Mouse (Mus musculus) bone marrow, adult 2 months (tissue): ENCODE measurements around the gene Nubpl. TPM values are rescaled to one million over a fixed set of nuclear protein-coding genes. Genes with fewer than 3 reads are reported as not detected.

ENCODE experiments used
- H3K27ac ChIP-seq: fragments of 200-500 bp; 2 replicates; pipeline ENCODE4 v1.5.1; 2012; ENCODE audit warnings: low read depth, mild to moderate bottlenecking, control low read depth, inconsistent platforms, low read length; ENCODE audit not compliant: control insufficient read depth, poor library complexity, insufficient read depth
- H3K4me1 ChIP-seq: fragments of 200-500 bp; 2 replicates; pipeline ENCODE4 v1.6.1; 2011; ENCODE audit warnings: low read length; ENCODE audit not compliant: control insufficient read depth, insufficient read depth
- H3K4me3 ChIP-seq: fragments of 200-500 bp; replicated peaks from 2 replicates; pipeline ENCODE3; 2011; ENCODE audit warnings: mild to moderate bottlenecking, low read depth, low read length, control low read depth; ENCODE audit not compliant: control insufficient read depth
- CTCF ChIP-seq: fragments of 200-500 bp; IDR thresholded peaks from 2 replicates; pipeline ENCODE4 v1.5.1; 2011; ENCODE audit warnings: low read length, control low read depth; ENCODE audit not compliant: control insufficient read depth, insufficient read depth
- POLR2A ChIP-seq: fragments of 200-500 bp; IDR thresholded peaks from 2 replicates; pipeline ENCODE4 v1.6.1; 2011; ENCODE audit warnings: low read depth, mild to moderate bottlenecking, control low read depth, low read length, borderline replicate concordance; ENCODE audit not compliant: control insufficient read depth
- WGBS: fragments of 180-500 bp; shearing (Covaris S2); methylation state at CpG from one replicate; pipeline ENCODE4 v1.1.7; 2018; 5-methylcytosine and 5-hydroxymethylcytosine counted together
- polyA plus RNA-seq: library from polyadenylated mRNA; stranded (reverse); fragments of >200 nt; gene quantifications from 2 replicates; pipeline ENCODE4 v1.2.4, GENCODE M21; 2011; ENCODE audit warnings: low replicate concordance; ENCODE audit not compliant: missing spikeins, insufficient read depth, insufficient read length

Gene Nubpl
- polyA plus RNA-seq, 1 experiment: 2.6 TPM

GRCm38 (mm10) chr12:52268131-52268530 lies 170.6 kb downstream of the Nubpl start:
- Histone ChIP-seq H3K4me3 (no peak overlapping the region), H3K4me1 (no peaks in the 10 kb centered on the region), H3K27ac (no peak overlapping the region)
- WGBS: 85% methylated on average over 2 of the region's 2 CpGs
- no peak for TF ChIP-seq POLR2A
- no peak for TF ChIP-seq CTCF

- Histone ChIP-seq H3K4me1 (no peaks in the 10 kb centered on the region), H3K4me3 (no peak overlapping the region), H3K27ac (no peak overlapping the region)
- TF ChIP-seq CTCF (no peak), POLR2A (no peak)
- 24% methylated on average over 1 of the region's 1 CpGs for WGBS
Measured at GRCm38 (mm10) chr12:52272828-52273227, 175.3 kb downstream of the Nubpl start.

GRCm38 (mm10) chr12:52276320-52276719 lies 178.8 kb downstream of the Nubpl start:
- 56% methylated on average over 1 of the region's 1 CpGs for WGBS
- TF ChIP-seq CTCF (no peak), POLR2A (no peak)
- Histone ChIP-seq H3K27ac (no peak overlapping the region), H3K4me3 (no peak overlapping the region), H3K4me1 (no peaks in the 10 kb centered on the region)

- TF ChIP-seq POLR2A: no peak
- H3K4me1 ChIP-seq: no peaks in the 10 kb centered on the region
Measured at GRCm38 (mm10) chr12:52281232-52281631, 183.7 kb downstream of the Nubpl start.

GRCm38 (mm10) chr12:52284471-52284870 lies 186.9 kb downstream of the Nubpl start:
- TF ChIP-seq POLR2A (no peak), CTCF (no peak)
- no peaks in the 10 kb centered on the region for H3K4me1 ChIP-seq
- no peak overlapping the region for H3K4me3 ChIP-seq
- no peak overlapping the region for H3K27ac ChIP-seq

More at GRCm38 (mm10) chr12:52281232-52281631, 183.7 kb downstream of the Nubpl start:
- WGBS: 33% methylated on average over 1 of the region's 1 CpGs
- Histone ChIP-seq H3K4me3 (no peak overlapping the region), H3K27ac (no peak overlapping the region)

GRCm38 (mm10) chr12:52286802-52287201 lies 189.3 kb downstream of the Nubpl start:
- no peaks in the 10 kb centered on the region for H3K4me1 ChIP-seq
- 81% methylated on average over 3 of the region's 3 CpGs for WGBS
- no peak overlapping the region for H3K27ac ChIP-seq
- no peak overlapping the region for H3K4me3 ChIP-seq
- no peak for TF ChIP-seq POLR2A
- no peak for TF ChIP-seq CTCF

- no peaks in the 10 kb centered on the region for H3K4me1 ChIP-seq
- TF ChIP-seq POLR2A (no peak), CTCF (no peak)
- WGBS: 31% methylated on average over 4 of the region's 4 CpGs
- H3K4me3 ChIP-seq: no peak overlapping the region
- H3K27ac ChIP-seq: no peak overlapping the region
Measured at GRCm38 (mm10) chr12:52288537-52288936, 191.0 kb downstream of the Nubpl start.

GRCm38 (mm10) chr12:52288941-52289567 lies 191.5 kb downstream of the Nubpl start:
- no peaks in the 10 kb centered on the region for H3K4me1 ChIP-seq
- H3K4me3 ChIP-seq: no peak overlapping the region
- H3K27ac ChIP-seq: no peak overlapping the region
- WGBS: 83% methylated on average over 11 of the region's 11 CpGs
- TF ChIP-seq CTCF (no peak), POLR2A (no peak)

GRCm38 (mm10) chr12:52289594-52289993 lies 192.1 kb downstream of the Nubpl start:
- no peak overlapping the region for H3K4me3 ChIP-seq
- no peaks in the 10 kb centered on the region for H3K4me1 ChIP-seq
- 81% methylated on average over 10 of the region's 10 CpGs for WGBS
- no peak overlapping the region for H3K27ac ChIP-seq
- TF ChIP-seq CTCF: no peak
- TF ChIP-seq POLR2A: no peak
